Mouse (Mus musculus) ES-E14 (cell line): ENCODE data around the gene Ccdc185. TPM values are rescaled to one million over a fixed set of nuclear protein-coding genes. Genes with fewer than 3 reads are reported as not detected.

Experiments
- DNase-seq: peaks from one replicate; pipeline ENCODE4 v3.0.0-alpha.2; 2013; ENCODE audit warnings: low read depth, low spot score
- H3K27ac ChIP-seq: 2 replicates; pipeline ENCODE4 v1.5.1; 2012; ENCODE audit warnings: low read depth, mild to moderate bottlenecking, low read length, moderate library complexity, mixed read lengths; ENCODE audit not compliant: poor library complexity, insufficient read depth, severe bottlenecking
- H3K36me3 ChIP-seq: 2 replicates; pipeline ENCODE4 v1.6.1; 2012; ENCODE audit warnings: mild to moderate bottlenecking, low read length, moderate library complexity, mixed read lengths; ENCODE audit not compliant: control insufficient read depth, poor library complexity, insufficient read depth, severe bottlenecking
- H3K4me1 ChIP-seq, 2 experiments: fragments of 150-350 bp in 1 of 2; sonication (generic) in 1 of 2; 2 replicates each; pipeline ENCODE4 v1.6.1; 2012; ENCODE audit warnings: low read length in 2 of 2, mild to moderate bottlenecking in 1 of 2, mixed read lengths in 1 of 2; ENCODE audit not compliant: control insufficient read depth in 2 of 2, insufficient read depth in 2 of 2, poor library complexity in 1 of 2
- H3K4me3 ChIP-seq, 2 experiments: fragments of 150-350 bp in 1 of 2; sonication (generic) in 1 of 2; 2 replicates each; pipeline ENCODE4 v1.5.1; 2012; ENCODE audit warnings: low read length in 2 of 2, low read depth in 1 of 2, mild to moderate bottlenecking in 1 of 2, mixed read lengths in 1 of 2; ENCODE audit not compliant: insufficient read depth in 1 of 2, poor library complexity in 1 of 2, severe bottlenecking in 1 of 2
- H3K9ac ChIP-seq: 2 replicates; pipeline ENCODE4 v1.6.1; 2012; ENCODE audit warnings: low read depth, mild to moderate bottlenecking, low read length, mixed read lengths; ENCODE audit not compliant: poor library complexity, insufficient read depth, severe bottlenecking
- H3K9me3 ChIP-seq: fragments of 150-350 bp; sonication (generic); 2 replicates; pipeline ENCODE4 v1.6.1; 2012; ENCODE audit warnings: low read depth, mild to moderate bottlenecking, low read length; ENCODE audit not compliant: control insufficient read depth, insufficient read depth
- CHD2 ChIP-seq: IDR thresholded peaks from 2 replicates; pipeline ENCODE4 v1.6.1; 2014; ENCODE audit warnings: mild to moderate bottlenecking, low read depth, low read length, inconsistent platforms
- HCFC1 ChIP-seq: IDR thresholded peaks from 2 replicates; pipeline ENCODE4 v1.6.1; 2012; ENCODE audit warnings: low read length, inconsistent platforms, borderline replicate concordance; ENCODE audit not compliant: insufficient read depth
- MAFK ChIP-seq: IDR thresholded peaks from 2 replicates; pipeline ENCODE4 v1.6.1; 2014; ENCODE audit warnings: mild to moderate bottlenecking, low read depth, low read length, inconsistent platforms; ENCODE audit not compliant: insufficient read depth
- ZC3H11A ChIP-seq: IDR thresholded peaks from 2 replicates; pipeline ENCODE4 v1.6.1; 2012; ENCODE audit warnings: low read depth, mild to moderate bottlenecking, inconsistent platforms, low read length, borderline replicate concordance
- ZNF384 ChIP-seq: IDR thresholded peaks from 2 replicates; pipeline ENCODE4 v1.6.1; 2012; ENCODE audit warnings: low read depth, low read length, inconsistent platforms
- in situ Hi-C, 2 experiments: fragments of 600-800 bp; cut with MboI; formaldehyde crosslinking; loops; one replicate each; pipeline ENCODE4 v1.15.1; 2025; ENCODE audit warnings: low sequenced_read_pairs in 2 of 2, inconsistent platforms in 1 of 2; ENCODE audit not compliant: unreplicated experiment in 2 of 2
- total RNA-seq: library from RNA; depleted of rRNA; stranded (reverse); fragments of 300-350 nt; gene quantifications from 2 replicates; pipeline ENCODE4 v1.2.3, GENCODE M21; 2012

Ccdc185 gene
- total RNA-seq, 1 experiment = not detected

- H3K27ac ChIP-seq = no peak overlapping the region
- no peaks in the 10 kb centered on the region for H3K36me3 ChIP-seq
- in situ Hi-C loops = no loop called here
- no peak for TF ChIP-seq CHD2
- TF ChIP-seq ZC3H11A = no peak
- TF ChIP-seq MAFK = no peak
- TF ChIP-seq HCFC1 = no peak
- TF ChIP-seq ZNF384 = no peak
- no peak overlapping the region for H3K9ac ChIP-seq
- no peaks in the 10 kb centered on the region for H3K9me3 ChIP-seq
- H3K4me3 ChIP-seq = no peak overlapping the region
- H3K4me1 ChIP-seq = peaks cover 0 to 3% of the 10 kb centered on the region in 2 experiments; a peak in 1 of 4 replicates
- no peak for DNase-seq
Measured at GRCm38 (mm10) chr1:182788896-182789295, 39.9 kb upstream of the Ccdc185 start.

- Histone ChIP-seq H3K27ac (no peak overlapping the region), H3K9me3 (no peaks in the 10 kb centered on the region), H3K4me1 (peaks cover 0 to under 1% of the 10 kb centered on the region in 2 experiments; a peak in 1 of 4 replicates), H3K4me3 (no peak overlapping the region), H3K36me3 (no peaks in the 10 kb centered on the region), H3K9ac (no peak overlapping the region)
- in situ Hi-C loops = no loop called here
- no peak for DNase-seq
- no peak for TF ChIP-seq CHD2
- no peak for TF ChIP-seq HCFC1
Measured at GRCm38 (mm10) chr1:182787030-182787429, 38.0 kb upstream of the Ccdc185 start.

GRCm38 (mm10) chr1:182785504-182785903 is 36.5 kb upstream of the Ccdc185 start:
- no peak for DNase-seq
- TF ChIP-seq HCFC1 (no peak), CHD2 (no peak), ZC3H11A (no peak), MAFK (no peak), ZNF384 (no peak)
- in situ Hi-C loops = no loop called here
- H3K36me3 ChIP-seq = no peaks in the 10 kb centered on the region
- H3K9ac ChIP-seq = no peak overlapping the region
- no peak overlapping the region for H3K27ac ChIP-seq
- no peaks in the 10 kb centered on the region for H3K4me1 ChIP-seq
- no peaks in the 10 kb centered on the region for H3K9me3 ChIP-seq
- no peak overlapping the region for H3K4me3 ChIP-seq

- in situ Hi-C loops = no loop called here
- Histone ChIP-seq H3K9me3 (no peaks in the 10 kb centered on the region), H3K27ac (no peak overlapping the region), H3K9ac (no peak overlapping the region), H3K4me1 (no peaks in the 10 kb centered on the region), H3K36me3 (no peaks in the 10 kb centered on the region), H3K4me3 (no peak overlapping the region)
- TF ChIP-seq CHD2 (no peak), MAFK (no peak), HCFC1 (no peak), ZNF384 (no peak), ZC3H11A (no peak)
- DNase-seq = no peak
Measured at GRCm38 (mm10) chr1:182784784-182785183, 35.8 kb upstream of the Ccdc185 start.

GRCm38 (mm10) chr1:182783774-182784173 is 34.8 kb upstream of the Ccdc185 start:
- no peak for DNase-seq
- TF ChIP-seq MAFK (no peak), CHD2 (no peak), HCFC1 (no peak), ZNF384 (no peak), ZC3H11A (no peak)
- H3K9ac ChIP-seq = no peak overlapping the region
- no peaks in the 10 kb centered on the region for H3K36me3 ChIP-seq
- no peak overlapping the region for H3K4me3 ChIP-seq
- in situ Hi-C loops = no loop called here
- no peaks in the 10 kb centered on the region for H3K9me3 ChIP-seq
- H3K27ac ChIP-seq = no peak overlapping the region
- H3K4me1 ChIP-seq = no peaks in the 10 kb centered on the region
